Mouse (Mus musculus): ENCODE measurements around the gene Cntfr. TPM values are rescaled to one million over a fixed set of nuclear protein-coding genes. Genes with fewer than 3 reads are reported as not detected.

The Cntfr gene
- total RNA-seq, 2 experiments from 2014 or later: 57.4 to 75.1 TPM

DNA sequence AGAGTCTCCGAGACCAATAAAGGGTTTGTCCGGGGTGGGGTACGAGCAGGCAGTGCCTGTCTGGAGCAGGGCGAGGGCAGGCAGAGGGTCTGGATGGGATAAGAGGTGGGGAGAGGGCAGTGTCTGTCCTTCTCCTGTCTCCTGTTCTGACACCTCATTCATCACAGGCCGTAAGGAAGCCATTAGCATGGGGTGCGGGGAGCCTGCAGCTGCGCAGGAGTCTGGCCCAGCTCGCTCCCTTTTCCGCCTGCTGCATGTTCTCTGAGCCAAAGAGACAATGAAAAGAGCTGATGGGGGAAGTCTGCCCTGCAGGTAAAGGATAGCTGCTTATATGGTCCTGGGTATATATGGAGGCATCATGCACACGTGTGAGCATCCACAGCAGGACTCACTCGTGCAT, 34.2 kb downstream of the Cntfr start:
- intact Hi-C loops (cut with DNase I): no loop called here
- DNase-seq (ENCODE audit: extremely low spot score in 1 of 2, low spot score in 2 of 2): no peak

DNA sequence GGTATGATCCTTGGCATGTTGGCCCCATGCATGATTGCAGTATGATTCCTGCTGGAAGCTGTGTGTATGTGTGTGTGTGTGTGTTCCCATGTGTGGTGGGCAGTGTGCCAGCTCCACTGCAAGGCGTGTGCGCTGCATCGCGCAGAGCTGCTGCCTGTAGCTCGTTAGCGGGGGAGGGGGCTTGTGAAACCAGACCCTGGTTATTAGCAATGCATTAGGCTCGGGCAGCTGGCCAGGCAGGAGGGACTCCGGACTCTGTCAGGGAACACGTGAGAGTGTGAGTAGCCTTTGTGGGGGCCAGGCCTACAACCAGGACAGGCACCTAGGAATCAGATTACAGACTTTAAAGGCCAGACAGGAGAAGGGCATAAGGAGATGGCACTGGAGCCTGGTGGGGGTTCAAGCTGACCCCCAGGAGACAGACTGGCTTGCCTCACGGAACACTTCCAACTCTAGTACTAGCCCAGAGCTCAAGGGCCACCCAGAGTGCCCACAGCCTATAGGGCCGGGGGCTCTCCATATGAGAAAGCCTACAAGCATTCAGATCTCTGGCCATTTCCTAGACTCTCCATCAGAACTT, 35.9 kb downstream of the Cntfr start:
- intact Hi-C loops (cut with DNase I): no loop called here
- DNase-seq (ENCODE audit: extremely low spot score in 1 of 2, low spot score in 2 of 2): peak in 1 of 2 experiments; percentile 63

DNA sequence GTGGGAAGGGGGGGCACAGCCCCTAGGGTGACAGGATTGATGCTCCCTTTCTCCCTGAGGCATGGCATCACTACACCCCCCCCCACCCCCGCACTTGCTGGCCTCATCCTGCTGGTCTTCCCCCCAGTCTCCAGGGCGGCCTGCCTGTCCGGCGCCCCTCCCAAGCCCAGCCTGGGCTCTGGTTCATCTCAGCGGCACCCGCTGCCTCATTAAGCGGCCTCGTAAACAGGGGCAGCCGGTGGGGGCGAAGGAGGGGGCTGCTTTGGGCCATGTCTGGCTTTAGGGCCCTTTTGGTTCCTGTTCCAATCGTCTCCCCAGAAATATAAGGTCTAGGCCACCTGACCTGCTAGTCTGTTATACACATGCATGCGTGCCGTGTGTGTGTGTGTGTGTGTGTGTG, 37.3 kb downstream of the Cntfr start:
- DNase-seq (ENCODE audit: extremely low spot score in 1 of 2, low spot score in 2 of 2): no peak
- intact Hi-C loops (cut with DNase I): no loop called here

DNA sequence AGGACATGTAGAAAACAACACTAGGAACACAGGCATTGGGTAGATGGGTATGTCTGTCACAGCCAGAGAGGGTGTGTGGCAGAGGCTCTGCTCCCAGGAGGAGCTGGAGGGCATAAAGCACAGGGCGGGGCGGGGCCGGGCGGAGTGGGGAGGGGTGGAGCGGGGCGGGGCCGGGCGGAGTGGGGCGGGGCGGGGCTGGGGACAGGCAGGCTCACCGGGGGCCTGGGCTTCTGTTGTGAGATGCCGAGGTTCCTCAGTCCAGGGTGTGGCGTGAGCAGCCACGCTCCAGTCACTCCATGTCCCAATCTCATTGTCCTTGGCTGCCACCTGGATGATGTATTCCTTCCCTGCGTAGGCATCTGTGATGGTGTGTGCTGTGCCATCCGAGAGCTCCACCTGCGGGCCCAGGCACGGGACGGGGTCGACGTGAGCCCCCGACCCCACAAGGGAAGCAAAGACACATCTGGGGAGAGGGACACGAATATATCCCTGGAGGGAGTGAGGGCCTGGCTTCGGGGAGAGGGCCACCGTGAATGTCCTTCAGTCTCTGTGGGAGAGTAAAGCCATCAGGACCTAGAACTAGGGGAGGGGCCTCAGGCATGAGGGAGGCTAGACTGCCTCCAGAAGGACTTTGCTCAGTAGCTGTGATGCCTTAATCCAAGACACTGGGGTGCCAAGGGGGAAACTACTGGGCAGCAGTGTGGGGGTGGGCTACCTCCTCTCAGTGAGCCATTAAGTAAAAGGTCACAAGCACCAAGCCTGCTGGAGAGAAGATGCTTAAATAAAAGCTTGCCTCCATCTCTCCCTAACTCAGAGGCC, 38.1 kb downstream of the Cntfr start:
- intact Hi-C loops (cut with DNase I): no loop called here
- DNase-seq (ENCODE audit: extremely low spot score in 1 of 2, low spot score in 2 of 2): no peak

DNA sequence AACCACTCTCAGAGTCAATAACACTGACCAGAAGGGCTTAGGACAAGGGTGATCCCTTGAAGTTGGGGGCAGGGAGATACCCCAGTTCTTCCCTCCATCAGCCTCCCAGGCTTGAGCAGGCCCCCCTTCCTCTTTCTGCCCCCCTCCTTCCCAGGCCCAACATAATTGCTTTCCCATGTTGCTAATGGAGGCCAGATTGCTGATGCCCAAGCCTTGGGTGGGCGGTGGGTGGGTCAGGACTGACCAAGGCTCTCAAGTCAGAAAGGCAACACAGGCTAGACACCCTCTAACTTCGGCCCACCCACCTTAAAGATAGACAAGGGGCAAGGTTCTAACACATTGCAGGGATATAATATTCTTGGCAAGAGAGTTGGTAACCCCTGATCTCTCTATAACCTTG, 41.4 kb downstream of the Cntfr start:
- intact Hi-C loops (cut with DNase I): no loop called here
- no peak for DNase-seq (ENCODE audit: extremely low spot score in 1 of 2, low spot score in 2 of 2)

DNA sequence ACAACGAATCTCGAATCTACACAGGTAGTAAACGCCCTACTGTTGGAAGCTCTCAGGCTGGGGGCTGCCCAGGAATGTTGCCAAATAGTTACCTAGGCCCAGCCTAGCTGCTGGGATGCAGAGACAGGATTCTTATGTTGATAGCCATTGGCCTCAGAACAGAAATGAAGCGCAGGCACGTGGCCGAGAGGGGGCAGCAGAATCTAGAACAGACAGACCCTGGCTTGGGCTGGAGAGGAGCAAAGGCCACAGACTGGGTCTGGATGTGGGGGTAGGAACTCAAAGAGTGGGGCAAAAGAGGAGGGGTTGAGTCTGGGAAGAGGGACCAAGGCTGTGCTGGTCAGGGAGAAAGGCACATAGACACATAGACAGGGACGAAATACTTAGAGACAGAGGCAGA, 42.7 kb downstream of the Cntfr start:
- peak in 1 of 2 experiments; percentile 66 for DNase-seq (ENCODE audit: extremely low spot score in 1 of 2, low spot score in 2 of 2)
- intact Hi-C loops (cut with DNase I): loop anchor here (5.0 kb wide), 1 partner anchor 102 kb away; no protein-coding TSS in a partner anchor

DNA sequence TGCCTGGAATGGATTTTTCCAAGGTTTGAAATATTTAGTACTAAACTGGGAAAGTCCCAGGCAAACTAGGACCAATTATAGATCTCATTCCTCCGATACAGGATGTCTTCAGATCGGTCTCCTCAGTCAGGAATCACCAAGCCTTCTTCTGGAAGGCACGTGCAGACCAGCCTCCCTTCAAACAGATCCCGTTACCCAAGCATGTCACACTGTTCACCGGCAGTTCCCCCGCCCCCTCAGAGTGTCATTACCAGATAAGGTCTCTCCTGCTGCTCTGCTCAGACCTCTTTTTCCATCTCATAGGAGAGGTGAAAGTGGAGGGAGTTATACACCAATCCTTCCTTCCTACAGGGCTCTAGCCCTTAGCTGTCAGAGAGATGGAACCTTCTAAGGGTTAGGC, 43.2 kb downstream of the Cntfr start:
- intact Hi-C loops (cut with DNase I): loop anchor here (5.0 kb wide), 1 partner anchor 101 kb away; no protein-coding TSS in a partner anchor

DNA sequence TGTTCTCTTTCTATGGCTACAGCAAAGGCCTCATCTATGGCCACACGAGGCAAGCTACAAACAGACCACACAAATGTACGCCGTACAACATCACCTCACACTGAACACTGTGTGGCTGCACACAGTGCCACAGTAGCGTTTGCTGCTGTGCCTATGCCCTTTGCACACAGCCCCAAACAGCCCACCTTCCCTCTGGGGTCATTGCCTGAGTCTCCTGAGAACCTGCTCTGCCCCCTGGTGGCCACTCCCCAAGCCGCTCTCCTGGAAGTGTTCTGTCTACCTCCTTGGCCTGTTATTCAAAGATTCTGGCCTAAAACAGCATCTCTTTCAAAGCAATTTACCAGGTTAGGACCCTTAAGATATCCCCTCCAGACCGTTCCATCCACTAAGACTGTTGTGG, 43.6 kb downstream of the Cntfr start:
- intact Hi-C loops (cut with DNase I): loop anchor here (5.0 kb wide), 1 partner anchor 101 kb away; no protein-coding TSS in a partner anchor
- peak; percentile 64 to 82 for DNase-seq (ENCODE audit: extremely low spot score in 1 of 2, low spot score in 2 of 2)

More for the DNA sequence above, 43.2 kb downstream of the Cntfr start:
- no peak for DNase-seq (ENCODE audit: extremely low spot score in 1 of 2, low spot score in 2 of 2)

DNA sequence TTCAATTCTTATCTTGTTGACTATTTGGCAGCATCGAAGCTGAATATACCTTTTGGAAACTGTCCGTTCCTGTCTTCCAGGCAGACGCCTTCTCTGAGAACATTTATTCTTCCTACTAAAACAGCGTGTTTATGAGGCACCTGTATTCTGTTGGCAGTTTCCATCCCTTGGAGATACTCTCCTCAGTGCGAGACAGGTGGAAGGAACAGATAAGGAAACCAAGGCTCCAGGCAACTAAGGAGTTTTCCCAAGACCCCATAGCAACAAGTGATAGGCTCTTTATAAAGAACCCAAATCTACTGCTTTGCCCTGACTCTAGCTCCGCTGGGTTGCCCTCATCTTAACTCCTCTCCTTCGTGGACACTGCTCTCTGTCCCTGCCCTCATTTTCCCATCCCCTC, 48.3 kb downstream of the Cntfr start:
- no peak for DNase-seq (ENCODE audit: extremely low spot score in 1 of 2, low spot score in 2 of 2)
- intact Hi-C loops (cut with DNase I): no loop called here

DNA sequence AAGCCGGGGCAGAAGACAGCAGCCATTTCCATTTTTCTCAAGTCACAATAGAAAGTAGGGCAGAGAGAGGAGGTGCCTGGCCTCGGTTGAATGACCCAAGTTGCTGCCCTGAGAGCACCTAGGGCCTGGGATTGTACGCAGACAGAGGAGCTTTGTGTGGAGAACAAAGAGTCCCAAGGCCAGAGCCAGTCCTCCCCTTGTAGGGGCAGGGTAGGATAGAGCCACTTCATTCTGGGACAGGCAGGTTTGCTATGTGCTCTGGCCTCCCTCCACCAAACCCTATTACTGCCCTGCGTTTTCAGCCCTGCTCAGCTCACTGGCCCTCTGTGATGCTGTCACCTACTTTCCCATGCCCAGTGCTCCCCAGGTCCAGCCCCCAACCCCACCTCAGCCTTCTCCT, 48.7 kb downstream of the Cntfr start:
- no peak for DNase-seq (ENCODE audit: extremely low spot score in 1 of 2, low spot score in 2 of 2)
- intact Hi-C loops (cut with DNase I): no loop called here

DNA sequence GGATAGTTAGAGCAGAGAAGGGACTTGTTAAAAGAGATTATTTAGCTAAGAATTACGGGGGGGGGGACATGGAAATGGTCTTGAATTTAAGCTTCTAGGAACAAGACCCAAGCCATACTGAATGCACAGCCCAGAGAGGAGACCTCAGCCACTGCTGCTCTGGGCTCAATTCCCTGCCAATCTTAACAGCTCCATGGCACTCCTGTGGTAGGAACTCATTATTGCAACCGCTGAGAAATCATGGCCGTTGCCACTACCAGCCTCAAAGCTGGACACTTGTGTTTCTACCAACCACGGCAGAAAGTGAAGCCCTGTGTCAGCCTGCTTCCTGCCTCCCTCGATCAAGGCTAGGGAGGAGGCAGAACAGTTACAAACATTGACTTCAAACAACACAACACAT, 51.4 kb downstream of the Cntfr start:
- intact Hi-C loops (cut with DNase I): no loop called here
- no peak for DNase-seq (ENCODE audit: extremely low spot score in 1 of 2, low spot score in 2 of 2)

DNA sequence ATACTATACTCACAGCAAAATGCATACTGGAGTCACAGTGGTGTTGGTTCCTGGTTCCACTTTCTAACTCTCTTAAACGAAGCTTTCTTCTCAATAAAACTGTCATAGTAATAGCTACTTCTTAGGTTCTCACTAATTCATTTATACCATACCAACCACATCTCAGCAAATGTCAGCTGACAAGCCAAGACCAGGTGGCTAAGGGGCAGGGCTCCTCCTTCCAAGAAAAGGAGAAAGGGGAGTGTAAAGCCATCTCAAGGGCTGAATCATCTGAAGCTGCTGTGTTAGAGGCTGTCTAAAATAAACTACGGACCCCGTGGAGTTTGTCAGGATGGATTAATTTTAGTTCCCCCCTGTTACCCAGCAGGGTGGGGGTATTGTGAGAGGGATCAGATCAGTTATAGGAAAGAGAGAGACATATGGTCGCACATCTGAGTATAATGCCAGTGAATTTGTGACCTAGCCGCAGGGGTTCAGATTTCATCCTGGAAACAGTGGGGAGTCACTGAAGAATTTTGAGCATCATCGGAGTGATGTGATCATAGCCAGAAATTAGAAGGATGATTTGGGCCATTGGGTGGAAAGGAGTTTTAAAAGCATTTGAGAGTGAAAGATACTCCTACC, 55.6 kb downstream of the Cntfr start:
- intact Hi-C loops (cut with DNase I): no loop called here
- no peak for DNase-seq (ENCODE audit: extremely low spot score in 1 of 2, low spot score in 2 of 2)

DNA sequence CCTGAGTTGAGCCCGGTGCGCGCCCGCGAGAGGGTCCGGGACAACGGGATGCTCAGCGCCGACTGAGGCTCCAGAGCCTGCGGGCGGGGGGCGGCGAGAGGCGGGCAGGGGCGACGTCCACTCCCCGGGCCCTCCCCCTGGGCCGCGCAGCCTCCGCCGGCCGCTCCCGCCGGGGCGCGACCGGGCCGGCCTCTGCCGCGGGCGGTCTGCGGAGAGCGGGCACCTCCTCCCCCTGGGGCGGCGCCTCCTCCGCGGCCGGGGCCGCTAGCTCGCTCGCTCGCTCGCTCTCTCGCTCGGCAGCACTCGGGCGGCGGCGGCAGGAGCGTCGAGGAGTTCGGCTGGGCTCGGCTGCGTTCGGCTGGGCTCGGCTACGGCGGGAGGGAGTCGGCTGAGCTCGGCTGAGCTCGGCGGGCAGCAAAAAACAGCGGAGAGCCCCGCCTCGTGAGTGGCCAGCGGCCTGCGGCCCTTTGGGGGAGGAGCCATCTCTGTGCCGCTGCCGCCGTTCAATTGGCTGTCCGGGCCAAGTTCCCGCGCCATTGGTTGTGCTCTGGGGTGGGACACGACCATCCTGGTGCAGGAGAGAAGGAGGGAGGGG, 56.9 kb downstream of the Cntfr start, which contains the start of gene Enho:
Gene Enho (minus strand): TSS at position 412 of the 595 bp plus-strand sequence.
- intact Hi-C loops (cut with DNase I): no loop called here

DNA sequence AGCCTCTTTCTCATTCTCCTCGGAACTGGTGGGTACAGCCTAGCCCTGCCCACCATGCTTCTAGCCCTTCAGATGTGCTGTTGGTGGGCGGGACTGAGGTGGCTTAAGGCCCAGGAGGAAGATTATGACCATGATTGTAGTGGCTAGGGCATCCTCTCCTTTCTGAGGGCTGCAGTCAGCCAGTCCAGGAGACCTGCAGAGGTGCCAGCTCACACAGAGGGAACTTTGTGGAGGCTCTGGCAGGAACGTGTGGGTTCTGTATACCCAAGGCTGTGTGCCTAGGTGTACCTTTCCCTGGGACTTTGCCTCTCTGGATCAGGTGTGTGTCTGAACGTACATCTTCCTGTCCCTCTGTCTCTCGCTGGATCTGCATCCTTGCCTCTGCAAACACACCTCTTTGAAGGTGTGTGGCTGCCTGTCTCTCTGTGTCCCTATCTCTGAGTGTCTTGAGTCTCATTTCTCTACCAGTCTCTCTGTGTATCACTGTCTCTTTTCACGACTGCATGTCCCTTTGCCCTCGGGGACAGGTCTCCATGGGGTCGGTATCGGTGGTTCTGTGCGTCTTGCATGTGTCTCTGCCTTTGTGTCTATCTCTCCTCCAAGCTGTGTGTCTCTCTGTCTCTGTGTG, 57.6 kb downstream of the Cntfr start:
- no peak for DNase-seq (ENCODE audit: extremely low spot score in 1 of 2, low spot score in 2 of 2)
- intact Hi-C loops (cut with DNase I): no loop called here

More for the DNA sequence above, 56.9 kb downstream of the Cntfr start, which contains the start of gene Enho:
- DNase-seq (ENCODE audit: extremely low spot score in 1 of 2, low spot score in 2 of 2): peak; percentile 89 to 97

DNA sequence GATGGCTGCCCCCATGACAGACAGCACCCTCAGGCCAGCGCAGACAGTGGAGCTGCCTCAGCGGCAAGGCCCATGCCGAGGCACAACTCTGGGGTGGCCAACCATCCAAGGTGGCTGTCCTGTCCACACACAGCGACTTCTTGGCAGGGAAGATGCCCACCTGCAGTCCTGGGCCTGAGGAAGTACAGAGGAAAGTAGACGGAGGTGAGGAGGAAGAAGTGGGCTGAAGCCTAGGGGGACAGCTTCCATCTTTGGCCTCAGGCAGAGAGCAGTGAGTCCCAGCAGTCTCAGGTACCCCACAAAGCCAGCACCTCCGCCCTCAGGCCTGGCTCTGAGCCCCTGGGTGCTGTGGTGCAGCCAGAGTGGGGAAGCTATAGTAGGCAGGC, 58.1 kb downstream of the Cntfr start:
- DNase-seq (ENCODE audit: extremely low spot score in 1 of 2, low spot score in 2 of 2): no peak
- intact Hi-C loops (cut with DNase I): no loop called here

DNA sequence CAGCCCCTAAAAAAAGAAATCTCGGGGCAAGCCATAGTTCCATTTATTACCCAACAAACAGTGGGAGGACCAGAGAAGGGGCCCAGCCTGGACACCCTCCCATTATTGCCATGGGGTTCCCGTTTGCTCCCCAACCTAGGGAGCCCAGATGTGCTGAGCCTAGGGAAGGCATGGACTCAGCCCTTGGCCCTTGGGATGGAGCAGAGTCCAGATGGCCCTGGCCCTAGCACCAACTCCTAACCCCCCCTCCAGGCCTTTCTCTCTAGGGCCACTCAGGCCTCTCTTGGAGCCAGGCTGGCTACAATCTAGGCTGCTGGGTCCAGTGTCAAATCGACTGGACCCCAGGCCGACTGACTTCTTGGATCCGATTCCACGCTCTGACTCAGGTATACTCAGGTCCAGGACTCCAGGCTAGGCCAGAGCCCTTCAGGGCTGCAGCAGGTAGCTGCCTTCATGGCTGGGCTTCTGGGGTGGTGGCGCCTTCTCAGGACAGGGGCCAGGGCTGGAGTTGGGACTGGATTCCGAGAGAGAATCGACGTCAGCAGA, 58.6 kb downstream of the Cntfr start:
- intact Hi-C loops (cut with DNase I): no loop called here
- DNase-seq (ENCODE audit: extremely low spot score in 1 of 2, low spot score in 2 of 2): no peak

DNA sequence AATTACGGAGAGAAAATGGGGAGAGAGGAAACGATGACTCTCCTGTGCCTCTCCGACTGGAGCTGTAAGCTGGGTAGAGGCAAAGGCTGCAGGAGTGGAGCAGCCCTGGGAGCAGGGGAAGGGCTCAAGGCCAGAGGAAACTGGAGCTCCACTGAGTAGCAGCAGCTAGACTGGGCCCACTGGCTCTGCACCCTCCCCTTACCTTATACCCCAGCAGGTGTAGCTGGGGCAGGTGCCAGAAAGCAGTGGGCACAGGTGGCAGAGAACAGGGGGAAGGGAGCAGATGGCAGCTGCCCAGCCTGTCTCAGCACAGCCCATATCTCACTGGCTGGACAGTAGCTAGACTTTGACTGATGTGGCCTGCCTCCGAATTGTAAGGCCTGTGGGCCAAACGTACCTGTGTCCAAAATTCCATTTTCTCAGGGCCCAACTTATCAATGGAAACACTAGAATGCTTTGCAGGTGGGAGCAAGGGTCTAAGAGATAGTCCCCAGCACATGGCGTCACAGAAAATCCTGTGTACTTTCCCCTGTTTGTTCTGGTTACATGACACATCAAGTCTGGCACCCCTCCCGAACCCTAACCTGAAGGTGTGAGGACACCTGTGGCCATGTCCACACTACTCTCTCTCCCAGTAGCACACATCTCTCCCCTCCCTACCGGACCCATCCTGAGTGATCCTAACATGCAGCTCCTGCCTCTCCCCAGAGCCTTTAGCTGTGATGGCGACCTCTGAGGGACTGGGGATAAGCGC, 59.8 kb downstream of the Cntfr start:
- intact Hi-C loops (cut with DNase I): no loop called here
- no peak for DNase-seq (ENCODE audit: extremely low spot score in 1 of 2, low spot score in 2 of 2)

DNA sequence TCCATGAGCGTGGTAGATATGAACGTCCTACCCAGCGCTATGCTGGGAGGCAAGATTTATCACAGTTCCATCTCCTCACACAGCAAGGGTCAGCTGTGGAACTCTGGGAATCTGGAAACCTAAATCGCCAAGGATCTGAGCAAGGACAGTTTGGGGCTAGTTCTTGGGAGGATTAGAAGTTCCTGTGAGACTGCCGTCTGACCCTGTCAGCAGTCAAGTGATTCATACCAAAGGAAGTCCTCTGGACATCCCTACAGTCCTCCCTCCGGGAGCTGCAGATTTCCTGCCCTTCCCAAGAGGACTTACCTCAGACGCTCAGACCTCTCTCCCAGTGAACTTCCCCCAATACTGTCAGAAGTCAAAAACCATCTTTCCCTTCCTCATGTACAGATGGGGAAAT, 60.5 kb downstream of the Cntfr start:
- intact Hi-C loops (cut with DNase I): no loop called here
- DNase-seq (ENCODE audit: extremely low spot score in 1 of 2, low spot score in 2 of 2): no peak

Data from left cerebral cortex, postnatal 10 days (tissue).